ENCODE assay signal across 15 mouse cellular contexts in the genomic region with DNA sequence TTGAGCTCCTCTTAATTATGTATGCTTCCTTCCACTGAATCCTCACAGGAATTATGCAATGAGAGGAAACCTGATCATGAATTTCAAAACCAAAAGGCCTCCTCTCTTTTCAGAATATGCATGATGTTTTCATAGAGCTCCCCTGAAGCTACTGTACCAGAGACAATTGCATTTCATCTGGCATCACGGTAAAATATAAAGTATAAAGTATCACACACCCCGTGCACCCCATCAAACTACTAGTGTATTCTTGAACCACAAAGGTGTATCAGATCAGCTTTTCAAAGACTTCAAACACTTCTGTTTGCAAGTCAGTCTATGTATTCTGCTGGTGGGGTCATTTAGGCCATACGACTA.
A peak's percentile ranks its signal among the peaks of the same experiment; 100 is the strongest.
DNase-seq lines count a peak whose midpoint lies in the region; ATAC-seq and TF ChIP-seq lines count a peak whose summit lies in the region.
"Had no signal": no experiment of that assay in that cellular context is flagged by ENCODE, and none has a peak within 500 bp of the region (broad histone marks: within the 10 kb centered on the region; RNA-seq: fewer than 3 reads in every experiment).

No protein-coding gene starts in this region.

- H3K4me3 ChIP-seq in forebrain, embryonic 15.5 days: no peak overlapping the region
- H3K4me3 ChIP-seq in hindbrain, embryonic 16.5 days (ENCODE audit: low read length): no peak overlapping the region
- no peak overlapping the region for H3K4me3 ChIP-seq in midbrain, embryonic 15.5 days
- H3K4me3 ChIP-seq in lung, postnatal 0 days (ENCODE audit: low read depth, low read length): no peak overlapping the region
- H3K4me3 ChIP-seq: heart, embryonic 12.5 days; limb, embryonic 10.5 days; myocyte had no signal

- no peak for DNase-seq in Patski (ENCODE audit: low read depth, low spot score)
- no peak for DNase-seq in cerebellum, postnatal 36 days
- no peak for DNase-seq in lung, postnatal 0 days (ENCODE audit: low spot score)
- DNase-seq in kidney, postnatal 14 days: no peak
- DNase-seq: adrenal gland, adult 8-10 months; liver, postnatal 0 days; thymus, postnatal 25 days had no signal

- no peak overlapping the region for H3K4me2 ChIP-seq in forebrain, embryonic 15.5 days (replicated peaks)
- no peak overlapping the region for H3K4me2 ChIP-seq in hindbrain, embryonic 16.5 days (ENCODE audit: low read length)
- no peak overlapping the region for H3K4me2 ChIP-seq in midbrain, embryonic 15.5 days
- H3K4me2 ChIP-seq in lung, postnatal 0 days (replicated peaks; ENCODE audit: low read depth, low read length): no peak overlapping the region
- H3K4me2 ChIP-seq: heart, embryonic 12.5 days had no signal

- peaks cover 9% of the 10 kb centered on the region; the same call in 1 of the 2 replicates for H3K4me1 ChIP-seq in forebrain, embryonic 15.5 days
- peaks cover 2% of the 10 kb centered on the region; the same call in 1 of the 2 replicates for H3K4me1 ChIP-seq in hindbrain, embryonic 16.5 days (ENCODE audit: control insufficient read depth, insufficient read depth, low read depth, low read length)
- peaks cover 7% of the 10 kb centered on the region for H3K4me1 ChIP-seq in midbrain, embryonic 15.5 days
- H3K4me1 ChIP-seq in lung, postnatal 0 days (ENCODE audit: insufficient read depth, low read depth, low read length): no peaks in the 10 kb centered on the region
- H3K4me1 ChIP-seq: heart, embryonic 12.5 days; limb, embryonic 10.5 days had no signal

- peak; percentile 3 for TF ChIP-seq CTCF in Patski (IDR thresholded peaks at IDR 0.05)
- no peak for TF ChIP-seq CTCF in lung, postnatal 0 days (IDR thresholded peaks at IDR 0.05)

- no peak for ATAC-seq in Patski
- ATAC-seq in forebrain, embryonic 15.5 days (replicated peaks): peak; percentile 66
- peak; percentile 71 for ATAC-seq in hindbrain, embryonic 16.5 days
- peak; percentile 79 for ATAC-seq in midbrain, embryonic 15.5 days (replicated peaks)
- no peak for ATAC-seq in lung, postnatal 0 days
- ATAC-seq: inflammation-experienced regulatory T-cells, adult 6 months; liver, postnatal 0 days had no signal

- H3K27me3 ChIP-seq in Patski: peaks cover 61% of the 10 kb centered on the region
- no peaks in the 10 kb centered on the region for H3K27me3 ChIP-seq in forebrain, embryonic 15.5 days
- no peaks in the 10 kb centered on the region for H3K27me3 ChIP-seq in hindbrain, embryonic 16.5 days (replicated peaks; ENCODE audit: control insufficient read depth, insufficient read depth, low read length)
- no peaks in the 10 kb centered on the region for H3K27me3 ChIP-seq in midbrain, embryonic 15.5 days (replicated peaks)
- H3K27me3 ChIP-seq in lung, postnatal 0 days (replicated peaks; ENCODE audit: insufficient read depth, low read length): no peaks in the 10 kb centered on the region
- H3K27me3 ChIP-seq: heart, embryonic 12.5 days had no signal

- CTCF ChIA-PET in Patski (lab: Charles Lee): interaction anchor here (0.8 to 1.7 kb wide), 5 partner anchors 9 to 1032 kb away, joined by 3 to 8 read pairs (median 3); no protein-coding TSS in a partner anchor

- no peaks in the 10 kb centered on the region for H3K9me3 ChIP-seq in forebrain, embryonic 15.5 days
- no peaks in the 10 kb centered on the region for H3K9me3 ChIP-seq in hindbrain, embryonic 16.5 days (ENCODE audit: control insufficient read depth, low read length)
- no peaks in the 10 kb centered on the region for H3K9me3 ChIP-seq in midbrain, embryonic 15.5 days
- H3K9me3 ChIP-seq in lung, postnatal 0 days (ENCODE audit: low read length): no peaks in the 10 kb centered on the region
- H3K9me3 ChIP-seq: heart, embryonic 12.5 days; limb, embryonic 10.5 days had no signal

- peak overlapping the region; percentile 63 for H3K27ac ChIP-seq in forebrain, embryonic 15.5 days (replicated peaks)
- H3K27ac ChIP-seq in hindbrain, embryonic 16.5 days (ENCODE audit: low read depth, low read length): peak overlapping the region; percentile 56; the same call in 1 of the 2 replicates
- H3K27ac ChIP-seq in midbrain, embryonic 15.5 days: peak overlapping the region; percentile 76
- H3K27ac ChIP-seq in lung, postnatal 0 days (ENCODE audit: low read length): no peak overlapping the region
- H3K27ac ChIP-seq: left cerebral cortex, adult 2 months; limb, embryonic 10.5 days had no signal

- 62% methylated on average over 3 of the region's 3 CpGs for WGBS in forebrain, embryonic 15.5 days
- 51% methylated on average over 3 of the region's 3 CpGs for WGBS in hindbrain, embryonic 16.5 days
- 42% methylated on average over 3 of the region's 3 CpGs for WGBS in midbrain, embryonic 15.5 days
- 65% methylated on average over 3 of the region's 3 CpGs for WGBS in lung, postnatal 0 days

- H3K36me3 ChIP-seq in forebrain, embryonic 15.5 days: no peaks in the 10 kb centered on the region
- H3K36me3 ChIP-seq in hindbrain, embryonic 16.5 days (ENCODE audit: control insufficient read depth, insufficient read depth, low read length): no peaks in the 10 kb centered on the region
- H3K36me3 ChIP-seq in midbrain, embryonic 15.5 days (replicated peaks): no peaks in the 10 kb centered on the region
- no peaks in the 10 kb centered on the region for H3K36me3 ChIP-seq in lung, postnatal 0 days (ENCODE audit: insufficient read depth, low read length)
- H3K36me3 ChIP-seq: heart, embryonic 12.5 days; limb, embryonic 10.5 days had no signal

- in situ Hi-C loops in Patski (cut with MboI; ENCODE audit: low pct_unique_long_range_greater_than_20kb): loop anchor here (5.0 to 25.0 kb wide), 3 partner anchors 620 to 1030 kb away; no protein-coding TSS in a partner anchor

- H3K9ac ChIP-seq in forebrain, embryonic 15.5 days (replicated peaks): peak overlapping the region; percentile 32; the same call in 1 of the 2 replicates
- no peak overlapping the region for H3K9ac ChIP-seq in hindbrain, embryonic 16.5 days (ENCODE audit: low read depth, low read length)
- H3K9ac ChIP-seq in midbrain, embryonic 15.5 days: no peak overlapping the region
- no peak overlapping the region for H3K9ac ChIP-seq in lung, postnatal 0 days (replicated peaks; ENCODE audit: low read depth)
- H3K9ac ChIP-seq: heart, embryonic 12.5 days; liver, postnatal 0 days had no signal

- TF ChIP-seq EP300 in lung, postnatal 0 days (IDR thresholded peaks at IDR 0.05): no peak

- POLR2A ChIA-PET in Patski (lab: Charles Lee): no interaction called here

Comparison
In these comparisons a context has a peak if more than half of its experiments do, and no peak if none do; other contexts are left out.
1. ATAC-seq: peak in forebrain, embryonic 15.5 days (single experiment), hindbrain, embryonic 16.5 days (single experiment) and midbrain, embryonic 15.5 days (single experiment); none in Patski (single experiment) and lung, postnatal 0 days (single experiment).